Mouse (Mus musculus) embryonic facial prominence, embryonic 12.5 days (tissue): ENCODE measurements at regions not wholly inside any gene's neighbourhood (a gene's known extent, or its start where the extent isn't known, plus 50 kb on each side); places are given as distances from the start of the nearest gene placed in this dataset.

Source experiments
- ATAC-seq: fragments of 200-750 bp; cut with Nextera tagmentation; 2 replicates; pipeline ENCODE4 v1.8.0; 2017; ENCODE audit not compliant: insufficient number of reproducible peaks, insufficient read depth, low FRiP score, low TSS enrichment
- H3K27ac ChIP-seq: fragments of 300-500 bp; sonication (generic); 2 replicates; pipeline ENCODE4 v1.5.1; 2016; ENCODE audit warnings: mild to moderate bottlenecking
- H3K27me3 ChIP-seq: fragments of 300-500 bp; sonication (generic); 2 replicates; pipeline ENCODE4 v1.6.1; 2016; ENCODE audit warnings: mild to moderate bottlenecking, moderate library complexity
- H3K36me3 ChIP-seq: fragments of 300-500 bp; sonication (generic); 2 replicates; pipeline ENCODE4 v1.6.1; 2016; ENCODE audit warnings: mild to moderate bottlenecking
- H3K4me1 ChIP-seq: fragments of 300-500 bp; sonication (generic); 2 replicates; pipeline ENCODE4 v1.6.1; 2016
- H3K4me2 ChIP-seq: fragments of 300-500 bp; sonication (generic); replicated peaks from 2 replicates; pipeline ENCODE4 v1.6.1; 2016; ENCODE audit warnings: mild to moderate bottlenecking, moderate library complexity
- H3K4me3 ChIP-seq: fragments of 300-500 bp; sonication (generic); 2 replicates; pipeline ENCODE4 v1.5.1; 2016; ENCODE audit warnings: mild to moderate bottlenecking
- H3K9ac ChIP-seq: fragments of 300-500 bp; sonication (generic); 2 replicates; pipeline ENCODE4 v1.6.1; 2016; ENCODE audit warnings: mild to moderate bottlenecking, moderate library complexity
- H3K9me3 ChIP-seq: fragments of 300-500 bp; sonication (generic); 2 replicates; pipeline ENCODE4 v1.6.1; 2016; ENCODE audit warnings: mild to moderate bottlenecking, moderate library complexity
- WGBS: fragments of 180-500 bp; shearing (Covaris S2); methylation state at CpG from one replicate; pipeline ENCODE4 v1.1.7; 2016; 5-methylcytosine and 5-hydroxymethylcytosine counted together

DNA sequence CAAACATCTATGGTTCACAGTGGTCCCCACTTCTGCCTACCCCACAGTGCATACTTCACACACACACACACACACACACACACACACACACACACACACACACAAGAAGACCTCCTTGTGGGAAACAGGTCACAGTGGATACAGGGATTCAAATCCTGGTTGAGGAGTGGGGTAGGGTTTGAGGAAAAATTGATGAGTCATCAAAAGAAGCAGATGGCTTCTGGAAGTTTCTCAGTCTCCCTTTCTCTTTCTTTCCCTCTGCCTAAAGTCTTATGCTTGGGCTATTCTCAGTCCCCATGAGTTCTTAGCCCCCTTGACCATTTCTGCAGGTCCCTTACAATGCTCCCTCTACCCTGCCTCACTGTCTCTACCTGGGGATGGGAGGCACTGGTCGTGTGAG, 56.4 kb downstream of the Rassf10 start:
- no peak for ATAC-seq
- Histone ChIP-seq H3K27ac (no peak overlapping the region), H3K9ac (no peak overlapping the region), H3K9me3 (no peaks in the 10 kb centered on the region), H3K4me1 (no peaks in the 10 kb centered on the region), H3K4me2 (no peak overlapping the region), H3K36me3 (no peaks in the 10 kb centered on the region), H3K27me3 (no peaks in the 10 kb centered on the region), H3K4me3 (no peak overlapping the region)
- 83% methylated on average over 1 of the region's 1 CpGs for WGBS

DNA sequence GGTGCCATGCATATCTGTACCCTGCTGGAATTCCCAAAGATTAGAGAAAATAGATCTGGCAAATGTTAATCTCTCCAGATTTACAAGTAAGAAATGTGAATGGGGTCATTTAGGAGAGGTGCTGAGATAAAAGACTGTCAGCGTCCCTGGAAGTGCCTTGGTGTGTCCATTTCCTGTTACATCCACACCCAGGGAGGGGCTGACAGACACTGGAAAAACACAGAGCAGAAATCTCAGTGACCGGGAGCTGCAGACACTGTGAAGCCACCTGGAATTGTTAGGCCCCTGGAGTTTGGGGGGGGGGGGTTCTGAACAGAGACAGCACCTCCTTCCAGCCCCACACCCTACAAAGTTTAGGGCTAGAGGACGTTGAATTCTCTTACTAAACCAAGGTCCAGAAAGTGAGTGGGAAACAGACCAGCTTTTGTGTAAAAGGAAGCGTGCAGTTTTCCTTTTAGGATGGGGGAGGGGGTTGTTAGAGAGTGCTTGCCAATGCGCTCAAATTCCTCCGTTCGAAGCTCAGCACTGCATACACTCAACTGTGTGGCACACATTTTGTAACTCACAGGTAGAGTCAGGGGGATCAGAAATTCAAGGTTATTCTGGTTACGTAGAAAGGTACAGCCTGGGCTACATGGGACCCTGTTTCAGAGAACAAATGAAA, 63.5 kb downstream of the Rassf10 start:
- Histone ChIP-seq H3K4me1 (peaks cover 6% of the 10 kb centered on the region; the same call in 1 of the 2 replicates), H3K27me3 (no peaks in the 10 kb centered on the region), H3K9me3 (no peaks in the 10 kb centered on the region), H3K4me2 (no peak overlapping the region), H3K9ac (no peak overlapping the region), H3K27ac (no peak overlapping the region), H3K36me3 (no peaks in the 10 kb centered on the region), H3K4me3 (no peak overlapping the region)
- no peak for ATAC-seq
- WGBS: 28% methylated on average over 8 of the region's 8 CpGs

DNA sequence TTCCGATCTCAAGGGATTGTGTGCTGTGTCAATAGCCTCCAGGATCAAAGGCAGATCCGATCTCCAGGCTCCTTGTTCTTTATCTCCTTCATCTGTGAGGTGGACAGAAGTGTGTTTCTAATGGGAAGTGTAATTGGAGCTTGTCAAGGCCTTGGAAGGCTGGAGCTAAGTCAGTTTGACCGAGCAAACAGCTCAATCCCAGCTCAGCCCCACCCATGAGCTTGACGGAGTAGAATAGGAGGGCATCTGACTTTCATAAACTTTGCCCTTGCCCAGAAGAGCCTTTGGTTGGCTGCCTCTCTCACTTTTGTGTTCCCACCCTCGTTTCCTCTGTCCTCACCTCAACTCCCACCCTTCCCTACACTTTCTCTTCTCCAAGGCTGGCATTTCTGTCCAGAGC, 67.7 kb downstream of the Rassf10 start:
- 30% methylated on average over 5 of the region's 5 CpGs for WGBS
- no peak overlapping the region for H3K9ac ChIP-seq
- no peak overlapping the region for H3K27ac ChIP-seq
- peaks cover 6% of the 10 kb centered on the region; the same call in 1 of the 2 replicates for H3K4me1 ChIP-seq
- H3K27me3 ChIP-seq: no peaks in the 10 kb centered on the region
- no peak overlapping the region for H3K4me2 ChIP-seq
- no peak overlapping the region for H3K4me3 ChIP-seq
- no peaks in the 10 kb centered on the region for H3K36me3 ChIP-seq
- ATAC-seq: no peak
- H3K9me3 ChIP-seq: no peaks in the 10 kb centered on the region

DNA sequence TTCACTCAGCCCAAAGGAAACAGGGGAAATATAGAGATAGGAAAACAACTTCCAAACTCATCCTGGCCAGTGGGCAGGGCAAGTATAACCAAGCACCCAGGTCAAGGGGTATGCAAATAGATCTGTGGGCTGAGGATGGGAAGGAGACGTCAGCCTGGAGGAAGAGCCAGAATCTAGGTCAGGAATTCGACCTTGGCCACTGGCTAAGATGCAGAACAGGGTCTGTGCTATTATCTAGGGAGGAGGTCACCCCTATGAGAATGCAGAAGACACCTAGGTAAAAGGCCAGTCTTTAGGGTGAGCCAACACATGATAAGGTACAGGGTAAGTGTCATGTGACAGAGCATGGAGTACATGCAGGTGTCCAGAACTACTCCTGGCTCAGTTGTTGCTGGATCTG, 68.8 kb downstream of the Rassf10 start:
- Histone ChIP-seq H3K27me3 (no peaks in the 10 kb centered on the region), H3K27ac (no peak overlapping the region), H3K4me2 (no peak overlapping the region), H3K4me3 (no peak overlapping the region), H3K9ac (no peak overlapping the region), H3K4me1 (peaks cover under 1% of the 10 kb centered on the region; the same call in 1 of the 2 replicates), H3K9me3 (no peaks in the 10 kb centered on the region), H3K36me3 (no peaks in the 10 kb centered on the region)
- no peak for ATAC-seq
- 30% methylated on average over 2 of the region's 2 CpGs for WGBS

DNA sequence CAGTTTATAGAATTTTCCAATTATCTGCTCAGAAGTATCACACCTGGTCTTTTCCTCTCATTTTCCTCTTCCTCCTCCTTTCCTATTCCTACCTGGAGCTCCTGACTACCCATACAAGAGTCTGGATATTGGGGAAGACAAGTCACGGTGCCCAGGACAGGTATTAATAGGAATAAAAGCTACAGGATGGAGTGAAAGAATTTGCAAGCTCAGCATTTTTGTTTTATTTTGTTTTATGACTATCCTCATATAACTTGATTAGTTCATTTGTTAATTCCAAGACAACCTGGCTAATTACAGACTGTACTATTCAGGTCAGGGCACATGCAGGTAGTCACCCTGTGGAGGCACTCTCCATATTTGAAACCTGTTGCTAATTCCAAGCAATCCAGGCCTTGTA, 72.0 kb downstream of the Rassf10 start:
- Histone ChIP-seq H3K9ac (no peak overlapping the region), H3K27me3 (no peaks in the 10 kb centered on the region), H3K4me3 (no peak overlapping the region), H3K4me2 (no peak overlapping the region), H3K36me3 (no peaks in the 10 kb centered on the region), H3K9me3 (no peaks in the 10 kb centered on the region), H3K4me1 (no peaks in the 10 kb centered on the region), H3K27ac (no peak overlapping the region)
- 85% methylated on average over 1 of the region's 1 CpGs for WGBS
- ATAC-seq: no peak

DNA sequence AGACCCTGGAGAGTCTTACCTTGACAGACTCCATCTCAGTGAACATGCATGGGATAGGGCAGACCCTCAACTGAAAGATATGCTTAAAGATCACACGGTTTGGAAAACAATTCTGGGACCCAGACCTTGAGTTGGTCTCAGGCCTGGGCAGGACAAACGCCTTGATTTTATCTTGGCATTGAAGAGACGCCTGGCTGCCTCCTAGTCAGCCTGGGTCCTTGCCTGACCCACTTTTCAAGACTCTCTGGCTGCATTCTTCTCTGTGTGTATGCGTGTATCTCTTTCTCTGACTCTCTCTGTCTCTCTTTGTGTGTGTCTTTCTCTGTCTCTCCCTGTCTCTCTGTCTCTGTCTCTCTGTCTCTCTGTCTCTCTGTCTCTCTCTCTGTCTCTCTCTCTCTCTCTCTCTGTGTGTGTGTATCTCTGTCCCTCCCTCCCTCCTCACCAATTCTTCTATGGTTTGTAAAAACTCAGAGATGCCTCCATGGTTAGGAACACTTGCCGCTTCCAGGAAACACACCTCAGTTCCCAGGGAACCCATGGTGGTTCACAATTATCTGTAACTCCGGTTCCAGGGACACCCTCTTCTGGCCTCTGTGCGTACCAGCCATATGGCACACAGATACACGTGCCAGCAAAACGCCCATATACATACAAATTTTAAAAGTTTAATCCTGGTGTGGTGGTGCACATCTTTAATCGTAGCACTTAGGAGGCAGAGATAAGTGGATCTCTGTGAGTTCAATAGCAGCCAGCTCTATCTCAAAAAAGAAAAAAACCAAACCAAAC, 72.7 kb downstream of the Rassf10 start:
- Histone ChIP-seq H3K27ac (no peak overlapping the region), H3K4me2 (no peak overlapping the region), H3K4me1 (no peaks in the 10 kb centered on the region), H3K4me3 (no peak overlapping the region), H3K9me3 (no peaks in the 10 kb centered on the region), H3K27me3 (no peaks in the 10 kb centered on the region), H3K9ac (no peak overlapping the region), H3K36me3 (no peaks in the 10 kb centered on the region)
- ATAC-seq: no peak
- WGBS: 83% methylated on average over 10 of the region's 10 CpGs

DNA sequence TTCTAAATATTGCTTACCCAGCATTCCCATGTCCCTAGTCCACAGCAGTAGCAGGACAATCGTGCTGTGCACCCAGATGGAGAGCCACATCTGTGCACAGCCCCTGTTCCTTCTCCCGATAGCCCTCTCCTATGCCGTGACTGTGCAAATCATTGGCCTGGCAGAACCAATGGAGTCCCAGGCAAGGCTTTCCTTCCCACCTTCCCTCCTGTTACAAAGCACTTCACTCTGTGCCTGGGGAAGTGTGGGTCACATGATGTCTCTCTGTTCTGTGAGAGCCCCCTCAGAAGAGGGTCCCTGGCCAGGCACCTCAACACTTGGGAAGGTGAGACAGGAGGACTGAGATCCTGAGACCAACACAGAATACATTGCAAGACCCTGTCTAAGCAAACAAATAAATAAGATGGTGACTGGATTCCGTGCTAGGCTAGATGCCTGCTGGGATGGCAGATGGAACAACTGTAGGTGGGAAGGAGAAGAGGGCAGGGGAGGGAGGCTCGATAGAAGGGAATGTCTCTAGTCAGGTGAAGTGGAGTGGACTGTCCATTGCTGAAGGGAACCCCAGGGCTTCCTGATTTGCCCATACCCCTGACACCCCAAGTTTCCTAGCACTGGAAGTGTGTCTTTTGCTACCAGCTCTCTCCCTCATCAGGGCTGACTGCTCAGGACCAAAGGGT, 73.5 kb downstream of the Rassf10 start:
- no peak for ATAC-seq
- H3K4me3 ChIP-seq: no peak overlapping the region
- 65% methylated on average over 5 of the region's 5 CpGs for WGBS
- H3K4me1 ChIP-seq: no peaks in the 10 kb centered on the region
- H3K27me3 ChIP-seq: no peaks in the 10 kb centered on the region
- H3K9me3 ChIP-seq: no peaks in the 10 kb centered on the region
- no peak overlapping the region for H3K4me2 ChIP-seq
- H3K27ac ChIP-seq: no peak overlapping the region
- H3K36me3 ChIP-seq: no peaks in the 10 kb centered on the region
- no peak overlapping the region for H3K9ac ChIP-seq

DNA sequence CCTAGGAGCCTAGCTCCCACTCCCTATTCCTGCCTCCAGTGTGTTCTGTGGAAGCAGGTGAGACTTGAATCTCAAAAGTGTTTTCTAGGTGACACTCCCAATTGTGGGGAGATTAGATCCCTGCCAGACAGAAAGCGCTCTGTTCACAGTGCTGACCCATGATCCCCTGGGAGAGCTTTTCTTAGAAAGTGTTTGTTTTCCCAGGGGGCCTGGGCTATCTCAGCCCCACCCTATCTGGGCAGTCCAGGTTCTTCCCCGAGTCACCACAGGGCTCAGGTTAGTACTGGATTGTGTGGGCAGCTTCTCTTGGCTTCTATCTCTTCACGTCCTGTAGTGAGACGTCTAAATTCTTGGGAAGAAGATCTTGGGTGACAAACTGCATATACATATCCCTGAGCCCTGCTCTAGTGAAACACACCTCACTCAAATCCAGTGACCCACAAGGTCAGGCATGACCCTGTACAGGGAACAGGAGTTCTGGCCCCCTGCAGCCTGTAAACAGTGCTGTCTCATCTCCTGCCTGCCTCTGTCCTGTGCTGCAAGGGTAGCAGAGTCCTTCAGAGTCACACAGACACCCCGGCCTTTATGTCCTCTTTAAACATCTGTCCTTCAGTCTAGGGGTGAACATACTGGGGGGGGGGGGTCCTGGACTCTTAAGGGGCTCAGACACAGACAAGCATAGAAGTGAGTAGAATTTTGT, 76.4 kb downstream of the Rassf10 start:
- ATAC-seq: no peak
- H3K9me3 ChIP-seq: no peaks in the 10 kb centered on the region
- H3K4me2 ChIP-seq: no peak overlapping the region
- H3K9ac ChIP-seq: no peak overlapping the region
- no peak overlapping the region for H3K4me3 ChIP-seq
- no peaks in the 10 kb centered on the region for H3K27me3 ChIP-seq
- WGBS: 51% methylated on average over 5 of the region's 5 CpGs
- H3K4me1 ChIP-seq: no peaks in the 10 kb centered on the region
- no peak overlapping the region for H3K27ac ChIP-seq
- no peaks in the 10 kb centered on the region for H3K36me3 ChIP-seq

DNA sequence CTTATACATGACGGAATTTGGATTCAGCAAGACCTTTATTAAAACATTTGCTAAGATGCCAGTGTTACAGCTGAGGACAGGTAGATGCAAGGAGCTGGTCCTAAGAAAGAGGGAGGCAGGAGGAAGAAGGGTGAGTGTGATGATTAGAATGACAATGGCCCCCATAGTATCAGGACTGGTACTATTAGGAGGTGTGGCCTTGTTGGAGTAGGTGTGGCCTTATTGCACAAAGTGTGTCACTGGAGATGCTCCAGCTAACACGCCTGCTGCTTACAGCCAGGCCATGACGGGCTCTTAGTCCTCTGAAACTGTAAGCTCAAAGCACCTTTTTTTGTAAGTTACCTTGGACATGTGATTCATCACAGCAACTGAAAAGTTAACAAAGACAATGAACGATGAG, 82.0 kb downstream of the Rassf10 start:
- Histone ChIP-seq H3K4me2 (no peak overlapping the region), H3K27me3 (no peaks in the 10 kb centered on the region), H3K36me3 (no peaks in the 10 kb centered on the region), H3K4me1 (peaks cover 6% of the 10 kb centered on the region; the same call in 1 of the 2 replicates), H3K4me3 (no peak overlapping the region), H3K9ac (no peak overlapping the region), H3K27ac (no peak overlapping the region), H3K9me3 (no peaks in the 10 kb centered on the region)
- no peak for ATAC-seq
- 91% methylated on average over 4 of the region's 4 CpGs for WGBS

DNA sequence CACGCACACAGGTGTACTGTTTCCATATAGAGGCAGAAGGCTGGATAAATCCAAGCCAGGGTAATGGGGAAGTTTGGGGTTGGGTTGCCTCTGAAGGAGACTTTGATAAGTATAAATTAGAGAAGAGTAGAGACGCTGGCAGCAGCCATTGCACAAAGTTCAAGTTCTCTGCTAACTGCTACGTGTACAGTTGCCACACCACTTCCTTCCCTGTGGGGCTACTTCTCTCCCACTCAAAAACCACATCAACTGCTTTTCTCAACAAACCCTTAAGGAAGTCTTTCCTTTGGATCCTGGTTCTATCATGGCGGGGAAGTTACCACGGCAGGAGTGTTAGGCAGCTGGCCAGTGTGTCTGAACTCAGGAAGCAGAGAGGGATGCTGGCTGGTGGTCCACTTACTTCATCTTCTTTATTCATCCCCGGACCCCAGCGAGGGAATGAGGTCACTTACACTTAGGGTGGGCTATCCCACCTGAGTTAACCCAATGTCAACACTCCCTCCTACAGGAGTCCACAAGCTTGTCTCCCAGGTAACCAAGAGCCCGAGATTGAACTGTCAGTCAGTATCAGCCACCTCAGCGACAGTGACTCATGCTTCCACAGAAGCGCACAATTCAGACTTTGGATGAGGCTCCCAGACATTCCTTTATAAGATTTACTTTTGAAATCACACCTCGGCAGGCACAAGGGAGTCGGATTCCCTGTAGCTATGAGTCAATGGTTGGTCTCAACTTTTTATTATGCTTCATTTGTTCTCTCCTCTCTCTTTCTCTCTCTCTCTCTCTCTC, 84.3 kb downstream of the Rassf10 start:
- Histone ChIP-seq H3K4me1 (peaks cover 6% of the 10 kb centered on the region; the same call in 1 of the 2 replicates), H3K4me3 (no peak overlapping the region), H3K9ac (no peak overlapping the region), H3K4me2 (no peak overlapping the region), H3K27me3 (no peaks in the 10 kb centered on the region), H3K9me3 (no peaks in the 10 kb centered on the region), H3K36me3 (no peaks in the 10 kb centered on the region), H3K27ac (no peak overlapping the region)
- no peak for ATAC-seq
- WGBS: 75% methylated on average over 12 of the region's 12 CpGs
